27 mouse cellular contexts compared by ENCODE assay signal in genomic region chr6:145703667-145704066, GRCm38 (mm10). TPM values are rescaled to one million over a fixed set of nuclear protein-coding genes. Genes with fewer than 3 reads are reported as not detected.
A peak's percentile ranks its signal among the peaks of the same experiment; 100 is the strongest.
DNase-seq lines count a peak whose midpoint lies in the region; ATAC-seq and TF ChIP-seq lines count a peak whose summit lies in the region.
"Had no signal": no experiment of that assay in that cellular context is flagged by ENCODE, and none has a peak within 500 bp of the region (broad histone marks: within the 10 kb centered on the region; RNA-seq: fewer than 3 reads in every experiment).

No protein-coding gene starts in this region.

- H3K36me3 ChIP-seq in liver, embryonic 16.5 days (ENCODE audit: control insufficient read depth, insufficient read depth), result no peaks in the 10 kb centered on the region
- H3K36me3 ChIP-seq in liver, embryonic 12.5 days, result no peaks in the 10 kb centered on the region
- H3K36me3 ChIP-seq in lung, postnatal 0 days (ENCODE audit: insufficient read depth, low read length), result no peaks in the 10 kb centered on the region
- no peaks in the 10 kb centered on the region for H3K36me3 ChIP-seq in intestine, embryonic 16.5 days (ENCODE audit: control insufficient read depth, insufficient read depth, low read length)
- H3K36me3 ChIP-seq: embryonic facial prominence, embryonic 10.5 days; embryonic facial prominence, embryonic 13.5 days; forebrain, embryonic 12.5 days; forebrain, embryonic 15.5 days; hindbrain, embryonic 10.5 days; hindbrain, embryonic 13.5 days had no signal

- TF ChIP-seq EP300 in lung, postnatal 0 days (IDR thresholded peaks at IDR 0.05), result no peak

- no peak for TF ChIP-seq CTCF in lung, postnatal 0 days (IDR thresholded peaks at IDR 0.05)

- no peak overlapping the region for H3K27ac ChIP-seq in liver, embryonic 16.5 days (ENCODE audit: low read length)
- H3K27ac ChIP-seq in liver, embryonic 12.5 days, result no peak overlapping the region
- H3K27ac ChIP-seq in lung, postnatal 0 days (ENCODE audit: low read length), result no peak overlapping the region
- H3K27ac ChIP-seq in intestine, embryonic 16.5 days (ENCODE audit: low read length), result no peak overlapping the region
- H3K27ac ChIP-seq: embryonic facial prominence, embryonic 10.5 days; embryonic facial prominence, embryonic 13.5 days; forebrain, embryonic 12.5 days; forebrain, embryonic 15.5 days; heart, adult 2 months; hindbrain, embryonic 10.5 days; hindbrain, embryonic 13.5 days had no signal

- H3K4me1 ChIP-seq in liver, embryonic 16.5 days (ENCODE audit: control insufficient read depth, low read depth, low read length), result no peaks in the 10 kb centered on the region; the same call in 1 of the 2 replicates
- H3K4me1 ChIP-seq in liver, embryonic 12.5 days, result no peaks in the 10 kb centered on the region
- no peaks in the 10 kb centered on the region for H3K4me1 ChIP-seq in lung, postnatal 0 days (ENCODE audit: insufficient read depth, low read depth, low read length)
- H3K4me1 ChIP-seq in intestine, embryonic 16.5 days (ENCODE audit: control insufficient read depth, insufficient read depth, low read length), result no peaks in the 10 kb centered on the region
- H3K4me1 ChIP-seq: embryonic facial prominence, embryonic 13.5 days; forebrain, embryonic 12.5 days; forebrain, embryonic 15.5 days had no signal

- peak; percentile 71; the same call in 1 of the 2 replicates for ATAC-seq in liver, embryonic 16.5 days (ENCODE audit: low read depth)
- ATAC-seq in liver, embryonic 12.5 days, result no peak
- peak; percentile 52 for ATAC-seq in lung, postnatal 0 days
- no peak for ATAC-seq in intestine, embryonic 16.5 days
- ATAC-seq: CD4-positive, CD25-positive, alpha-beta regulatory T cell, adult 4 months; forebrain, embryonic 15.5 days; hindbrain, embryonic 16.5 days had no signal

- H3K4me3 ChIP-seq in liver, embryonic 16.5 days (ENCODE audit: low read depth, low read length), result no peak overlapping the region
- H3K4me3 ChIP-seq in liver, embryonic 12.5 days, result no peak overlapping the region
- no peak overlapping the region for H3K4me3 ChIP-seq in lung, postnatal 0 days (ENCODE audit: low read depth, low read length)
- H3K4me3 ChIP-seq in intestine, embryonic 16.5 days (ENCODE audit: low read length), result no peak overlapping the region
- H3K4me3 ChIP-seq: embryonic facial prominence, embryonic 10.5 days; embryonic facial prominence, embryonic 13.5 days; erythroblast, embryonic 14.5 days; forebrain, embryonic 12.5 days; forebrain, embryonic 15.5 days; heart, adult 2 months; hindbrain, embryonic 10.5 days; hindbrain, embryonic 13.5 days had no signal

- no peaks in the 10 kb centered on the region for H3K27me3 ChIP-seq in liver, embryonic 16.5 days (ENCODE audit: control insufficient read depth, insufficient read depth, low read depth, low read length)
- H3K27me3 ChIP-seq in liver, embryonic 12.5 days (replicated peaks), result no peaks in the 10 kb centered on the region
- no peaks in the 10 kb centered on the region for H3K27me3 ChIP-seq in lung, postnatal 0 days (replicated peaks; ENCODE audit: insufficient read depth, low read length)
- H3K27me3 ChIP-seq in intestine, embryonic 16.5 days (replicated peaks; ENCODE audit: control insufficient read depth, insufficient read depth, low read length), result no peaks in the 10 kb centered on the region
- H3K27me3 ChIP-seq: embryonic facial prominence, embryonic 13.5 days; forebrain, embryonic 12.5 days; forebrain, embryonic 15.5 days; hindbrain, embryonic 13.5 days had no signal

- no peaks in the 10 kb centered on the region for H3K9me3 ChIP-seq in liver, embryonic 16.5 days (replicated peaks; ENCODE audit: control insufficient read depth, low read length)
- H3K9me3 ChIP-seq in liver, embryonic 12.5 days (replicated peaks), result no peaks in the 10 kb centered on the region
- H3K9me3 ChIP-seq in lung, postnatal 0 days (ENCODE audit: low read length), result no peaks in the 10 kb centered on the region
- no peaks in the 10 kb centered on the region for H3K9me3 ChIP-seq in intestine, embryonic 16.5 days (ENCODE audit: control insufficient read depth, low read length)
- H3K9me3 ChIP-seq: embryonic facial prominence, embryonic 10.5 days; embryonic facial prominence, embryonic 13.5 days; forebrain, embryonic 12.5 days; forebrain, embryonic 15.5 days; hindbrain, embryonic 10.5 days; hindbrain, embryonic 13.5 days had no signal

- 51% methylated on average over 6 of the region's 6 CpGs for WGBS in liver, embryonic 16.5 days (ENCODE audit: insufficient replicate concordance)
- WGBS in liver, embryonic 12.5 days (ENCODE audit: insufficient replicate concordance), result 70% methylated on average over 6 of the region's 6 CpGs
- 66% methylated on average over 6 of the region's 6 CpGs for WGBS in lung, postnatal 0 days
- 79% methylated on average over 6 of the region's 6 CpGs for WGBS in intestine, embryonic 16.5 days

- no peak for DNase-seq in lung, postnatal 0 days (ENCODE audit: low spot score)
- no peak for DNase-seq in lung, adult 18-20 months
- peak; percentile 30 for DNase-seq in lung, postnatal 25 days (ENCODE audit: low spot score)
- DNase-seq in cerebellum, adult 11 months, result no peak
- DNase-seq: adrenal gland, postnatal 14 days; cerebellum, adult 11-12 months; cerebellum, adult 8-10 months; cerebellum, postnatal 10 days; cerebellum, postnatal 36 days; embryo, embryonic 11 days; gastrocnemius, postnatal 10 days; gastrocnemius, postnatal 36 days; heart, adult 2 months; heart, postnatal 36 days had no signal

- H3K4me2 ChIP-seq in liver, embryonic 16.5 days (ENCODE audit: low read depth, low read length), result no peak overlapping the region
- H3K4me2 ChIP-seq in liver, embryonic 12.5 days, result no peak overlapping the region
- no peak overlapping the region for H3K4me2 ChIP-seq in lung, postnatal 0 days (replicated peaks; ENCODE audit: low read depth, low read length)
- H3K4me2 ChIP-seq in intestine, embryonic 16.5 days (ENCODE audit: low read depth, low read length), result no peak overlapping the region
- H3K4me2 ChIP-seq: embryonic facial prominence, embryonic 13.5 days; forebrain, embryonic 12.5 days; forebrain, embryonic 15.5 days; heart, embryonic 11.5 days; hindbrain, embryonic 13.5 days had no signal

- H3K9ac ChIP-seq in liver, embryonic 16.5 days (ENCODE audit: low read depth, low read length), result no peak overlapping the region
- no peak overlapping the region for H3K9ac ChIP-seq in liver, embryonic 12.5 days
- no peak overlapping the region for H3K9ac ChIP-seq in lung, postnatal 0 days (replicated peaks; ENCODE audit: low read depth)
- no peak overlapping the region for H3K9ac ChIP-seq in intestine, embryonic 16.5 days (ENCODE audit: low read depth, low read length)
- H3K9ac ChIP-seq: embryonic facial prominence, embryonic 13.5 days; forebrain, embryonic 12.5 days; forebrain, embryonic 15.5 days; hindbrain, embryonic 13.5 days had no signal

RNA-seq across cellular contexts. Expression of gene Rassf8, which starts 42.9 kb away (rescaled TPM):
- 1.1 and 1.6 TPM in 2 replicates for polyA plus RNA-seq in liver, embryonic 16.5 days (2015; fragmentation: Nextera tagmentation; extraction: Ambion mirVana)
- polyA plus RNA-seq in liver, embryonic 12.5 days (2016; fragmentation: Nextera tagmentation; extraction: Ambion mirVana), result 0.94 and 1.2 TPM in 2 replicates
- polyA plus RNA-seq in lung, postnatal 0 days (2015; fragmentation: Nextera tagmentation; extraction: Ambion mirVana), result 15.1 and 18.4 TPM in 2 replicates
- polyA plus RNA-seq in intestine, embryonic 16.5 days (2015; fragmentation: Nextera tagmentation; extraction: Ambion mirVana), result 3.1 and 3.2 TPM in 2 replicates
- polyA plus RNA-seq: erythroblast, embryonic 14.5 days had no signal

Comparison
In these comparisons a context has a peak if more than half of its experiments do, and no peak if none do; other contexts are left out.
1. ATAC-seq: peak in liver, embryonic 16.5 days (single experiment) and lung, postnatal 0 days (single experiment); none in liver, embryonic 12.5 days (single experiment) and intestine, embryonic 16.5 days (single experiment).